Mouse (Mus musculus) mature B cell (primary cell): ENCODE measurements around the gene Lin37.

Experiments used
- in situ Hi-C: fragments of 300-500 bp; cut with MboI; formaldehyde crosslinking; loops from 2 replicates; pipeline ENCODE4 v1.14.3; 2019

Gene Lin37

GRCm38 (mm10) chr7:30552102-30553020, 7.3 kb downstream of the Lin37 start, which contains the start of the genes Hspb6 and Proser3:
TSS of gene Hspb6 (plus strand) at chr7:30552178.
TSS of gene Proser3 (minus strand) at chr7:30552299.
- in situ Hi-C loops: no loop called here

- in situ Hi-C loops: no loop called here
Measured at GRCm38 (mm10) chr7:30551445-30552101, 8.1 kb downstream of the Lin37 start.

- in situ Hi-C loops: no loop called here
Measured at GRCm38 (mm10) chr7:30550603-30551002, 9.0 kb downstream of the Lin37 start.

GRCm38 (mm10) chr7:30549880-30550279, 9.8 kb downstream of the Lin37 start:
- in situ Hi-C loops: no loop called here

- in situ Hi-C loops: no loop called here
Measured at GRCm38 (mm10) chr7:30544327-30544726, 15.3 kb downstream of the Lin37 start.

GRCm38 (mm10) chr7:30540572-30540971, 19.1 kb downstream of the Lin37 start:
- in situ Hi-C loops: no loop called here

GRCm38 (mm10) chr7:30534633-30535577, 24.7 kb downstream of the Lin37 start, which contains the start of gene Arhgap33:
TSS of gene Arhgap33 (minus strand) at chr7:30535060.
- in situ Hi-C loops: no loop called here

- in situ Hi-C loops: no loop called here
Measured at GRCm38 (mm10) chr7:30533941-30534632, 25.6 kb downstream of the Lin37 start.

GRCm38 (mm10) chr7:30532931-30533330, 26.7 kb downstream of the Lin37 start:
- in situ Hi-C loops: no loop called here

GRCm38 (mm10) chr7:30531291-30531815, 28.3 kb downstream of the Lin37 start:
- in situ Hi-C loops: no loop called here

GRCm38 (mm10) chr7:30526981-30527380, 32.7 kb downstream of the Lin37 start:
- in situ Hi-C loops: no loop called here

GRCm38 (mm10) chr7:30526399-30526798, 33.2 kb downstream of the Lin37 start:
- in situ Hi-C loops: no loop called here

- in situ Hi-C loops: no loop called here
Measured at GRCm38 (mm10) chr7:30525954-30526353, 33.7 kb downstream of the Lin37 start.

GRCm38 (mm10) chr7:30524487-30524886, 35.2 kb downstream of the Lin37 start:
- in situ Hi-C loops: no loop called here

- in situ Hi-C loops: no loop called here
Measured at GRCm38 (mm10) chr7:30522871-30523270, 36.8 kb downstream of the Lin37 start.

- in situ Hi-C loops: no loop called here
Measured at GRCm38 (mm10) chr7:30520856-30521255, 38.8 kb downstream of the Lin37 start.

- in situ Hi-C loops: no loop called here
Measured at GRCm38 (mm10) chr7:30520396-30520795, 39.2 kb downstream of the Lin37 start.

- in situ Hi-C loops: no loop called here
Measured at GRCm38 (mm10) chr7:30518325-30518724, 41.3 kb downstream of the Lin37 start.

- in situ Hi-C loops: no loop called here
Measured at GRCm38 (mm10) chr7:30515003-30515760, 44.5 kb downstream of the Lin37 start.

GRCm38 (mm10) chr7:30508061-30508460, 51.6 kb downstream of the Lin37 start:
- in situ Hi-C loops: no loop called here
